ENCODE assay signal across 10 mouse cellular contexts in the genomic region with DNA sequence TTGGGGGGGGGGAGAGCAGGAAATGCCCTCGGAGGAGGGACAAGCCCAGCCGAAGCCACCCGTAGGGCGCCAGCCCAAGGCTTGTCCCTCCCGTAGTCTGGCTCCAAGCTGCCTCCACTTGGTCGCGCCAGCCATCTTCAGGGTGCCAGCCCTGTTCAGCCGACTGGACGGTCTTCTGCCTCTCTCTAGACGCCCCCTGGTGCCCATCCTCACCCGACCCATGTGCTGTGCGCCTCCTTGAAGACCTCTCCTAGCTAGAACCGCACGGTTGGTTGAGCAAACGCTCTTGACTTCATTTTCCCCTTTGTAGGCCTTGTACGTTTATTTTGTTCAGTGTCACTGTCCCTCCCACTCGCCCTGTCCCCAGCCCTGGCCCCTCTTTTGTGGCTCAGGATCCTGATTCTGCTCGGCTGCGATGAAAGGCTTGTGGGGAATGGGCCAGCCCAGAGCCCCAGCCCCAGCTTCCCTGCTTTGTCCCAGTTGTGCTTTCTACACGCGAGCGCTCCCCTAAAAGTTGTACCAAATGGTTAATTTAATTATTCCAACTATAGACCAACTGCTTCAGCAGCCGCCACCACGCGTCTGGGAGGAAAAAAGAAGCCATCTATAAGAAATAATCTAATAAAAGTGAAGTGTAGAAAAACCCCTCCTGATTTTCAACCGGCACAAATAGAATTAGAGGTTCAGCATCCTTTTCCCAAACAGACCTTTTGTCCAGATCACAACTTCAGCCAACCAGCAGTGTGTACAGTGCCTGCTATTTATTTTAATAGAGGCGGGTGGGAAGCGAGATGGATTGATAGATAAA. TPM values are rescaled to one million over a fixed set of nuclear protein-coding genes. Genes with fewer than 3 reads are reported as not detected.
A peak's percentile ranks its signal among the peaks of the same experiment; 100 is the strongest.
DNase-seq lines count a peak whose midpoint lies in the region; ATAC-seq and TF ChIP-seq lines count a peak whose summit lies in the region.
"Had no signal": no experiment of that assay in that cellular context is flagged by ENCODE, and none has a peak within 500 bp of the region (broad histone marks: within the 10 kb centered on the region; RNA-seq: fewer than 3 reads in every experiment).

No protein-coding gene starts in this region.

- peaks cover 92% of the 10 kb centered on the region for H3K27me3 ChIP-seq in heart, postnatal 0 days (ENCODE audit: control insufficient read depth, insufficient read depth, low read length)
- peaks cover 29% of the 10 kb centered on the region for H3K27me3 ChIP-seq in heart, adult 2 months (ENCODE audit: control insufficient read depth, insufficient read depth, low read length)
- peaks cover 92% of the 10 kb centered on the region for H3K27me3 ChIP-seq in forebrain, embryonic 13.5 days
- H3K27me3 ChIP-seq in liver, postnatal 0 days (ENCODE audit: insufficient read depth, low read length) = peaks cover 81% of the 10 kb centered on the region
- H3K27me3 ChIP-seq: CH12.LX had no signal

- no peak for DNase-seq in heart, postnatal 0 days (ENCODE audit: low spot score)
- DNase-seq in heart, adult 2 months = no peak
- DNase-seq in ES-CJ7 (ENCODE audit: low read depth, low spot score) (peak; percentile 59), adipocyte (ENCODE audit: low spot score) (no peak)
- no peak for DNase-seq in liver, postnatal 0 days
- DNase-seq in spleen, postnatal 36 days (ENCODE audit: low spot score in 2 of 2) = no peak
- DNase-seq in urinary bladder, postnatal 14 days (ENCODE audit: low spot score) = no peak

- peak; percentile 15; the same call in 1 of the 2 replicates for TF ChIP-seq CTCF in heart, postnatal 0 days (IDR thresholded peaks at IDR 0.05; ENCODE audit: low read depth)
- no peak for TF ChIP-seq CTCF in heart, adult 2 months (IDR thresholded peaks at IDR 0.05)
- 0 out of 2 replicates have a peak, but pooled peaks have one; percentile 14 for TF ChIP-seq CTCF in liver, postnatal 0 days (IDR thresholded peaks at IDR 0.05; ENCODE audit: low read depth)

- ATAC-seq in heart, postnatal 0 days (ENCODE audit: insufficient read depth, low read depth) = no peak
- peak; percentile 76 for ATAC-seq in forebrain, embryonic 13.5 days
- no peak for ATAC-seq in liver, postnatal 0 days

- no peak for TF ChIP-seq POLR2A in heart, adult 2 months (IDR thresholded peaks at IDR 0.05; ENCODE audit: insufficient read depth, low read depth, low read length)

- H3K9ac ChIP-seq in heart, postnatal 0 days (replicated peaks; ENCODE audit: low read depth, low read length) = no peak overlapping the region
- H3K9ac ChIP-seq in heart, adult 2 months (ENCODE audit: low read depth, low read length) = no peak overlapping the region
- H3K9ac ChIP-seq in forebrain, embryonic 13.5 days = no peak overlapping the region
- H3K9ac ChIP-seq in liver, postnatal 0 days (replicated peaks) = no peak overlapping the region

- WGBS in heart, postnatal 0 days = 5% methylated on average over 28 of the region's 28 CpGs
- WGBS in heart, adult 2 months = 6% methylated on average over 28 of the region's 28 CpGs
- WGBS in forebrain, embryonic 13.5 days = under 1% methylated on average over 28 of the region's 28 CpGs
- 5% methylated on average over 28 of the region's 28 CpGs for WGBS in liver, postnatal 0 days (ENCODE audit: insufficient replicate concordance)

- no peak for TF ChIP-seq EP300 in heart, postnatal 0 days (IDR thresholded peaks at IDR 0.05; ENCODE audit: low read depth)
- TF ChIP-seq EP300 in heart, adult 2 months (IDR thresholded peaks at IDR 0.05; ENCODE audit: insufficient read depth, low read depth, low read length) = no peak
- no peak for TF ChIP-seq EP300 in liver, postnatal 0 days (IDR thresholded peaks at IDR 0.05; ENCODE audit: low read depth)

- no peak overlapping the region for H3K4me3 ChIP-seq in heart, postnatal 0 days (ENCODE audit: low read depth, low read length)
- H3K4me3 ChIP-seq in heart, adult 2 months = no peak overlapping the region
- H3K4me3 ChIP-seq in forebrain, embryonic 13.5 days = no peak overlapping the region
- no peak overlapping the region for H3K4me3 ChIP-seq in liver, postnatal 0 days (ENCODE audit: low read depth, low read length)

- H3K27ac ChIP-seq in heart, postnatal 0 days (ENCODE audit: low read depth) = no peak overlapping the region
- H3K27ac ChIP-seq in heart, adult 2 months = no peak overlapping the region
- H3K27ac ChIP-seq in forebrain, embryonic 13.5 days = no peak overlapping the region
- no peak overlapping the region for H3K27ac ChIP-seq in liver, postnatal 0 days (ENCODE audit: low read depth)

- H3K79me2 ChIP-seq in heart, adult 2 months (replicated peaks; ENCODE audit: control insufficient read depth, insufficient read depth, low read length) = no peaks in the 10 kb centered on the region

- H3K4me2 ChIP-seq in heart, postnatal 0 days (ENCODE audit: low read depth, low read length) = no peak overlapping the region
- H3K4me2 ChIP-seq in forebrain, embryonic 13.5 days = no peak overlapping the region
- H3K4me2 ChIP-seq in liver, postnatal 0 days (ENCODE audit: low read depth, low read length) = no peak overlapping the region

- intact Hi-C loops in heart, adult 2 months (cut with DNase I) = no loop called here

- H3K9me3 ChIP-seq in heart, postnatal 0 days (replicated peaks; ENCODE audit: control insufficient read depth, low read length) = no peaks in the 10 kb centered on the region
- no peaks in the 10 kb centered on the region for H3K9me3 ChIP-seq in forebrain, embryonic 13.5 days (replicated peaks)
- no peaks in the 10 kb centered on the region for H3K9me3 ChIP-seq in liver, postnatal 0 days (ENCODE audit: low read length)

- no peaks in the 10 kb centered on the region for H3K36me3 ChIP-seq in heart, postnatal 0 days (replicated peaks; ENCODE audit: control insufficient read depth, insufficient read depth, low read length)
- no peaks in the 10 kb centered on the region for H3K36me3 ChIP-seq in heart, adult 2 months (ENCODE audit: control insufficient read depth, insufficient read depth, low read length)
- H3K36me3 ChIP-seq in forebrain, embryonic 13.5 days (ENCODE audit: poor library complexity, severe bottlenecking) = no peaks in the 10 kb centered on the region
- H3K36me3 ChIP-seq in liver, postnatal 0 days (replicated peaks; ENCODE audit: insufficient read depth, low read length) = no peaks in the 10 kb centered on the region

- no peaks in the 10 kb centered on the region for H3K4me1 ChIP-seq in heart, postnatal 0 days (ENCODE audit: control insufficient read depth, insufficient read depth)
- H3K4me1 ChIP-seq in heart, adult 2 months (ENCODE audit: control insufficient read depth, insufficient read depth, low read length) = no peaks in the 10 kb centered on the region; the same call in 1 of the 2 replicates
- H3K4me1 ChIP-seq in forebrain, embryonic 13.5 days = 0 out of 2 replicates have a peak, but pooled peaks cover 6% of the 10 kb centered on the region
- no peaks in the 10 kb centered on the region for H3K4me1 ChIP-seq in liver, postnatal 0 days (ENCODE audit: insufficient read depth)

RNA-seq across cellular contexts. Expression of a gene that starts 2.9 kb away (rescaled TPM):
- total RNA-seq in heart, postnatal 0 days (2014; rRNA removed; ENCODE audit: low replicate concordance) = not detected in 2 replicates
- polyA plus RNA-seq in heart, postnatal 0 days (2015; fragmentation: Nextera tagmentation; extraction: Ambion mirVana) = 0.08 TPM in 1 of 2 replicates, not detected in the other
- total RNA-seq in heart, adult 2 months (2021) = not detected
- polyA plus RNA-seq in heart, adult 2 months (2012; rRNA removed) = 0.12 and 0.26 TPM in 2 replicates
- not detected in 2 replicates for polyA plus RNA-seq in forebrain, embryonic 13.5 days (2015; fragmentation: Nextera tagmentation; extraction: Ambion mirVana)
- not detected in 2 replicates for polyA plus RNA-seq in liver, postnatal 0 days (2015; fragmentation: Nextera tagmentation; extraction: Ambion mirVana)
- total RNA-seq: CH12.LX; left cerebral cortex, adult 18-20 months had no signal
